Mouse (Mus musculus) CH12.LX (cell line): ENCODE results near the gene Palmd. TPM values are rescaled to one million over a fixed set of nuclear protein-coding genes. Genes with fewer than 3 reads are reported as not detected.

Experiments
- DNase-seq: peaks from one replicate; pipeline ENCODE4 v3.0.0-alpha.2; 2013; ENCODE audit errors: extremely low read depth
- H3K27ac ChIP-seq: 2 replicates; pipeline ENCODE4 v1.5.1; 2012; ENCODE audit warnings: low read depth, mild to moderate bottlenecking, control low read depth, moderate library complexity; ENCODE audit not compliant: insufficient read depth
- H3K27me3 ChIP-seq: replicated peaks from 2 replicates; pipeline ENCODE3; 2012; ENCODE audit warnings: inconsistent platforms
- H3K36me3 ChIP-seq, 2 experiments: replicated peaks in 1 of 2; 2 replicates each; pipeline versions ENCODE3 to v1.6.1; 2012; ENCODE audit warnings: inconsistent platforms in 1 of 2, low read length in 1 of 2, mild to moderate bottlenecking in 1 of 2, mixed read lengths in 1 of 2, moderate library complexity in 1 of 2; ENCODE audit not compliant: control insufficient read depth in 1 of 2, insufficient read depth in 1 of 2
- H3K4me1 ChIP-seq, 2 experiments: 2 replicates each; pipeline ENCODE4 v1.6.1; 2012; ENCODE audit warnings: inconsistent platforms in 1 of 2, moderate library complexity in 1 of 2; ENCODE audit not compliant: insufficient read depth in 2 of 2, control insufficient read depth in 1 of 2
- H3K4me2 ChIP-seq: 2 replicates; pipeline ENCODE4 v1.6.1; 2012; ENCODE audit warnings: low read depth, mild to moderate bottlenecking, control low read depth; ENCODE audit not compliant: poor library complexity, insufficient read depth, severe bottlenecking
- H3K4me3 ChIP-seq, 3 experiments: fragments of 150-350 bp in 1 of 3; sonication (generic) in 1 of 3; replicated peaks in 1 of 3; 2 replicates each; pipeline versions ENCODE3 to v1.5.1; 2011 to 2012; ENCODE audit warnings: low read depth in 2 of 3, low read length in 2 of 3, mild to moderate bottlenecking in 2 of 3, moderate library complexity in 2 of 3, control low read depth in 1 of 3, improper control_type of control experiment in 1 of 3, inconsistent platforms in 1 of 3, mixed read lengths in 1 of 3; ENCODE audit not compliant: poor library complexity in 1 of 3
- H3K79me2 ChIP-seq: replicated peaks from 2 replicates; pipeline ENCODE4 v1.6.1; 2012; ENCODE audit warnings: mild to moderate bottlenecking, moderate library complexity; ENCODE audit not compliant: control insufficient read depth, poor library complexity, insufficient read depth, severe bottlenecking; ENCODE audit errors: extremely low read depth
- H3K9ac ChIP-seq: 2 replicates; pipeline ENCODE4 v1.6.1; 2012; ENCODE audit warnings: low read depth, mild to moderate bottlenecking, control low read depth, moderate library complexity; ENCODE audit not compliant: insufficient read depth
- H3K9me3 ChIP-seq: replicated peaks from 2 replicates; pipeline ENCODE3; 2012; ENCODE audit warnings: low read length, inconsistent platforms, mixed read lengths
- CHD1 ChIP-seq: IDR thresholded peaks from 2 replicates; pipeline ENCODE4 v1.6.1; 2012; ENCODE audit warnings: low read depth, low read length, improper control_type of control experiment, inconsistent platforms
- CHD2 ChIP-seq: IDR thresholded peaks from 2 replicates; pipeline ENCODE4 v1.6.1; 2011; ENCODE audit warnings: low read length, improper control_type of control experiment
- CTCF ChIP-seq, 2 experiments: IDR thresholded peaks in 1 of 2; conservative IDR thresholded peaks in 1 of 2; 2 replicates each; pipeline ENCODE4 v1.5.1; 2011 to 2012; ENCODE audit warnings: low read depth in 2 of 2, low read length in 2 of 2, improper control_type of control experiment in 1 of 2, inconsistent platforms in 1 of 2, mild to moderate bottlenecking in 1 of 2, moderate library complexity in 1 of 2
- EP300 ChIP-seq: IDR thresholded peaks from 2 replicates; pipeline ENCODE4 v1.6.1; 2011; ENCODE audit warnings: low read length, improper control_type of control experiment
- GABPA ChIP-seq: IDR thresholded peaks from 2 replicates; pipeline ENCODE4 v1.6.1; 2012; ENCODE audit warnings: low read depth, low read length, improper control_type of control experiment, inconsistent platforms; ENCODE audit not compliant: insufficient replicate concordance
- HCFC1 ChIP-seq: IDR thresholded peaks from 2 replicates; pipeline ENCODE4 v1.6.1; 2012; ENCODE audit warnings: low read depth, mild to moderate bottlenecking, inconsistent platforms, low read length, improper control_type of control experiment
- JUN ChIP-seq: IDR thresholded peaks from 2 replicates; pipeline ENCODE4 v1.6.1; 2011; ENCODE audit warnings: low read depth, mild to moderate bottlenecking, low read length, improper control_type of control experiment, moderate library complexity; ENCODE audit not compliant: insufficient read depth
- MYC ChIP-seq: IDR thresholded peaks from 2 replicates; pipeline ENCODE4 v1.6.1; 2011; ENCODE audit warnings: low read depth, mild to moderate bottlenecking, improper control_type of control experiment, low read length
- NRF1 ChIP-seq: IDR thresholded peaks from 2 replicates; pipeline ENCODE4 v1.6.1; 2014; ENCODE audit warnings: low read depth, mild to moderate bottlenecking, inconsistent platforms, low read length, improper control_type of control experiment, moderate library complexity
- POLR2A ChIP-seq: IDR thresholded peaks from 2 replicates; pipeline ENCODE4 v1.6.1; 2011; ENCODE audit warnings: low read depth, mild to moderate bottlenecking, improper control_type of control experiment, low read length
- RAD21 ChIP-seq: IDR thresholded peaks from 2 replicates; pipeline ENCODE4 v1.6.1; 2011; ENCODE audit warnings: low read depth, mild to moderate bottlenecking, low read length, improper control_type of control experiment, moderate library complexity
- RCOR1 ChIP-seq: conservative IDR thresholded peaks from 2 replicates; pipeline ENCODE4 v1.6.1; 2012; ENCODE audit warnings: low read depth, mild to moderate bottlenecking, inconsistent platforms, low read length, improper control_type of control experiment
- SIN3A ChIP-seq: IDR thresholded peaks from 2 replicates; pipeline ENCODE4 v1.6.1; 2012; ENCODE audit warnings: low read length, improper control_type of control experiment, inconsistent platforms
- SMC3 ChIP-seq: IDR thresholded peaks from 2 replicates; pipeline ENCODE4 v1.6.1; 2011; ENCODE audit warnings: low read depth, low read length, improper control_type of control experiment
- TBP ChIP-seq: conservative IDR thresholded peaks from 2 replicates; pipeline ENCODE4 v1.6.1; 2011; ENCODE audit warnings: low read depth, low read length, improper control_type of control experiment
- USF1 ChIP-seq: IDR thresholded peaks from 2 replicates; pipeline ENCODE4 v1.6.1; 2014; ENCODE audit warnings: low read depth, mild to moderate bottlenecking, inconsistent platforms, low read length, improper control_type of control experiment
- ZC3H11A ChIP-seq: IDR thresholded peaks from 2 replicates; pipeline ENCODE4 v1.6.1; 2012; ENCODE audit warnings: low read depth, mild to moderate bottlenecking, inconsistent platforms, low read length, improper control_type of control experiment
- ZKSCAN1 ChIP-seq: IDR thresholded peaks from 2 replicates; pipeline ENCODE4 v1.6.1; 2012; ENCODE audit warnings: low read depth, inconsistent platforms, low read length, improper control_type of control experiment, borderline replicate concordance
- dilution Hi-C: fragments of 300-500 bp; cut with MboI; formaldehyde crosslinking; loops from 2 replicates; pipeline ENCODE4 v1.14.3; 2020; ENCODE audit warnings: low sequenced_read_pairs; ENCODE audit not compliant: extremely low pct_unique_long_range_greater_than_20kb, extremely low pct_ligation_motif_present
- in situ Hi-C: fragments of 300-500 bp; cut with MboI; formaldehyde crosslinking; loops from 3 replicates; pipeline ENCODE4 v1.14.3; 2019; ENCODE audit warnings: low sequenced_read_pairs, low pct_ligation_motif_present, low pct_unique_long_range_greater_than_20kb, mixed read lengths
- polyA plus RNA-seq: library from polyadenylated mRNA; unstranded; fragments of >175 nt; gene quantifications from 2 replicates; pipeline ENCODE4 v1.2.1, GENCODE M21; 2012; ENCODE audit warnings: low read depth; ENCODE audit not compliant: insufficient read length
- total RNA-seq, 2 experiments: library from RNA; depleted of rRNA; stranded (reverse); fragments of 300-350 nt in 1 of 2; fragments of >200 nt in 1 of 2; gene quantifications; 2 replicates each; pipeline ENCODE4 v1.2.3; 2012 to 2014

Gene Palmd
- total and polyA plus RNA-seq, 3 experiments: not detected

- TF ChIP-seq ZC3H11A: peak; percentile 21; the same call in 1 of the 2 replicates
- TF ChIP-seq CHD1: no peak
- TF ChIP-seq MYC: no peak
- TF ChIP-seq CTCF (conservative IDR thresholded peaks at IDR 0.05 in 1 of 2, IDR thresholded peaks at IDR 0.05 in 1 of 2; ENCODE audit: low read depth in 2 of 2, low read length in 2 of 2): peak; percentile 58 to 80
- TF ChIP-seq RAD21: peak; percentile 75
- TF ChIP-seq SMC3: peak; percentile 68
- TF ChIP-seq, all 38 proteins: peak for 4
- Histone ChIP-seq H3K79me2 (no peaks in the 10 kb centered on the region), H3K4me3 (no peak overlapping the region), H3K9me3 (no peaks in the 10 kb centered on the region), H3K4me1 (peaks cover 0 to 6% of the 10 kb centered on the region in 2 experiments; a peak in 1 of 4 replicates), H3K4me2 (no peak overlapping the region), H3K9ac (no peak overlapping the region), H3K36me3 (peaks cover 28 to 77% of the 10 kb centered on the region in 2 experiments), H3K27me3 (no peaks in the 10 kb centered on the region), H3K27ac (no peak overlapping the region)
- DNase-seq: peak; percentile 57
- in situ Hi-C loops: no loop called here
- dilution Hi-C loops: no loop called here
Observed at GRCm38 (mm10) chr3:116904158-116904557, 64.6 kb downstream of the Palmd start.

DNA sequence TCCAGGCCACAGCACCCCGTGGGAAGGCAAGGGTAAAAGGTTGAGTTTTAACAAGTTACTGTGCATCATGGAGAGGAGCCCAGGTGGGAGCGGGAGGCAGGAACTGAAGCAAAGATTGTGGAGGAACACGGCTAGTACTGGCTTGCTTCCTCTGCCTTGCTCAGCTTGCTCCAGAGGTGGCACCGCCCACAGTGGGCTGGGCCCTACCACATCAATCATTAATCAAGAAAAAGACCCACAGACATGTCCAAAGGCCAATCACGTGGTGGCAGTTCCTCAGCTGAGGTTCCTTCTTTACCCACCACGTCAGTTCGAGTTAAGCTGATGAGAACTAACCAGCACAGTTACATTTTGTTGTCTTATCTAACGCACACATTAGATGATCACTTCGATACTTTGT is 75.9 kb downstream of the Palmd start:
- no peaks in the 10 kb centered on the region for H3K4me1 ChIP-seq
- in situ Hi-C loops: no loop called here
- TF ChIP-seq SIN3A (no peak), NRF1 (no peak), CHD2 (no peak), POLR2A (no peak), JUN (no peak), EP300 (no peak), TBP (no peak), USF1 (no peak), ZKSCAN1 (no peak), HCFC1 (no peak), GABPA (no peak), RCOR1 (no peak)
- H3K4me3 ChIP-seq: no peak overlapping the region
- H3K27me3 ChIP-seq: no peaks in the 10 kb centered on the region
- no peak overlapping the region for H3K9ac ChIP-seq
- no peak overlapping the region for H3K4me2 ChIP-seq
- no peak overlapping the region for H3K27ac ChIP-seq
- DNase-seq: no peak
- peaks cover 30 to 80% of the 10 kb centered on the region in 2 experiments for H3K36me3 ChIP-seq
- no peaks in the 10 kb centered on the region for H3K9me3 ChIP-seq
- no peaks in the 10 kb centered on the region for H3K79me2 ChIP-seq
- dilution Hi-C loops: no loop called here
